Mouse (Mus musculus) CH12.LX (cell line): ENCODE measurements around the gene Ccer2. TPM values are rescaled to one million over a fixed set of nuclear protein-coding genes. Genes with fewer than 3 reads are reported as not detected.

Source experiments
- DNase-seq: peaks from one replicate; pipeline ENCODE4 v3.0.0-alpha.2; 2013; ENCODE audit errors: extremely low read depth
- H3K27ac ChIP-seq: 2 replicates; pipeline ENCODE4 v1.5.1; 2012; ENCODE audit warnings: low read depth, mild to moderate bottlenecking, control low read depth, moderate library complexity; ENCODE audit not compliant: insufficient read depth
- H3K27me3 ChIP-seq: replicated peaks from 2 replicates; pipeline ENCODE3; 2012; ENCODE audit warnings: inconsistent platforms
- H3K36me3 ChIP-seq, 2 experiments: replicated peaks in 1 of 2; 2 replicates each; pipeline versions ENCODE3 to v1.6.1; 2012; ENCODE audit warnings: inconsistent platforms in 1 of 2, low read length in 1 of 2, mild to moderate bottlenecking in 1 of 2, mixed read lengths in 1 of 2, moderate library complexity in 1 of 2; ENCODE audit not compliant: control insufficient read depth in 1 of 2, insufficient read depth in 1 of 2
- H3K4me1 ChIP-seq, 2 experiments: 2 replicates each; pipeline ENCODE4 v1.6.1; 2012; ENCODE audit warnings: inconsistent platforms in 1 of 2, moderate library complexity in 1 of 2; ENCODE audit not compliant: insufficient read depth in 2 of 2, control insufficient read depth in 1 of 2
- H3K4me2 ChIP-seq: 2 replicates; pipeline ENCODE4 v1.6.1; 2012; ENCODE audit warnings: low read depth, mild to moderate bottlenecking, control low read depth; ENCODE audit not compliant: poor library complexity, insufficient read depth, severe bottlenecking
- H3K4me3 ChIP-seq, 3 experiments: fragments of 150-350 bp in 1 of 3; sonication (generic) in 1 of 3; replicated peaks in 1 of 3; 2 replicates each; pipeline versions ENCODE3 to v1.5.1; 2011 to 2012; ENCODE audit warnings: low read depth in 2 of 3, low read length in 2 of 3, mild to moderate bottlenecking in 2 of 3, moderate library complexity in 2 of 3, control low read depth in 1 of 3, improper control_type of control experiment in 1 of 3, inconsistent platforms in 1 of 3, mixed read lengths in 1 of 3; ENCODE audit not compliant: poor library complexity in 1 of 3
- H3K79me2 ChIP-seq: replicated peaks from 2 replicates; pipeline ENCODE4 v1.6.1; 2012; ENCODE audit warnings: mild to moderate bottlenecking, moderate library complexity; ENCODE audit not compliant: control insufficient read depth, poor library complexity, insufficient read depth, severe bottlenecking; ENCODE audit errors: extremely low read depth
- H3K9ac ChIP-seq: 2 replicates; pipeline ENCODE4 v1.6.1; 2012; ENCODE audit warnings: low read depth, mild to moderate bottlenecking, control low read depth, moderate library complexity; ENCODE audit not compliant: insufficient read depth
- H3K9me3 ChIP-seq: replicated peaks from 2 replicates; pipeline ENCODE3; 2012; ENCODE audit warnings: low read length, inconsistent platforms, mixed read lengths
- BHLHE40 ChIP-seq: IDR thresholded peaks from 2 replicates; pipeline ENCODE4 v1.6.1; 2011; ENCODE audit warnings: mild to moderate bottlenecking, low read depth, low read length, improper control_type of control experiment
- CHD1 ChIP-seq: IDR thresholded peaks from 2 replicates; pipeline ENCODE4 v1.6.1; 2012; ENCODE audit warnings: low read depth, low read length, improper control_type of control experiment, inconsistent platforms
- CHD2 ChIP-seq: IDR thresholded peaks from 2 replicates; pipeline ENCODE4 v1.6.1; 2011; ENCODE audit warnings: low read length, improper control_type of control experiment
- CTCF ChIP-seq, 2 experiments: IDR thresholded peaks in 1 of 2; conservative IDR thresholded peaks in 1 of 2; 2 replicates each; pipeline ENCODE4 v1.5.1; 2011 to 2012; ENCODE audit warnings: low read depth in 2 of 2, low read length in 2 of 2, improper control_type of control experiment in 1 of 2, inconsistent platforms in 1 of 2, mild to moderate bottlenecking in 1 of 2, moderate library complexity in 1 of 2
- EP300 ChIP-seq: IDR thresholded peaks from 2 replicates; pipeline ENCODE4 v1.6.1; 2011; ENCODE audit warnings: low read length, improper control_type of control experiment
- HCFC1 ChIP-seq: IDR thresholded peaks from 2 replicates; pipeline ENCODE4 v1.6.1; 2012; ENCODE audit warnings: low read depth, mild to moderate bottlenecking, inconsistent platforms, low read length, improper control_type of control experiment
- IRF4 ChIP-seq: IDR thresholded peaks from 2 replicates; pipeline ENCODE4 v1.6.1; 2014; ENCODE audit warnings: low read depth, mild to moderate bottlenecking, inconsistent platforms, low read length, improper control_type of control experiment
- JUN ChIP-seq: IDR thresholded peaks from 2 replicates; pipeline ENCODE4 v1.6.1; 2011; ENCODE audit warnings: low read depth, mild to moderate bottlenecking, low read length, improper control_type of control experiment, moderate library complexity; ENCODE audit not compliant: insufficient read depth
- MAX ChIP-seq: IDR thresholded peaks from 2 replicates; pipeline ENCODE4 v1.6.1; 2011; ENCODE audit warnings: low read length, improper control_type of control experiment
- MEF2A ChIP-seq: IDR thresholded peaks from 2 replicates; pipeline ENCODE4 v1.6.1; 2014; ENCODE audit warnings: low read depth, mild to moderate bottlenecking, inconsistent platforms, low read length, improper control_type of control experiment, borderline replicate concordance
- MXI1 ChIP-seq: IDR thresholded peaks from 2 replicates; pipeline ENCODE4 v1.6.1; 2011; ENCODE audit warnings: mild to moderate bottlenecking, low read depth, low read length, improper control_type of control experiment
- MYC ChIP-seq: IDR thresholded peaks from 2 replicates; pipeline ENCODE4 v1.6.1; 2011; ENCODE audit warnings: low read depth, mild to moderate bottlenecking, improper control_type of control experiment, low read length
- NRF1 ChIP-seq: IDR thresholded peaks from 2 replicates; pipeline ENCODE4 v1.6.1; 2014; ENCODE audit warnings: low read depth, mild to moderate bottlenecking, inconsistent platforms, low read length, improper control_type of control experiment, moderate library complexity
- POLR2A ChIP-seq: IDR thresholded peaks from 2 replicates; pipeline ENCODE4 v1.6.1; 2011; ENCODE audit warnings: low read depth, mild to moderate bottlenecking, improper control_type of control experiment, low read length
- RAD21 ChIP-seq: IDR thresholded peaks from 2 replicates; pipeline ENCODE4 v1.6.1; 2011; ENCODE audit warnings: low read depth, mild to moderate bottlenecking, low read length, improper control_type of control experiment, moderate library complexity
- RCOR1 ChIP-seq: conservative IDR thresholded peaks from 2 replicates; pipeline ENCODE4 v1.6.1; 2012; ENCODE audit warnings: low read depth, mild to moderate bottlenecking, inconsistent platforms, low read length, improper control_type of control experiment
- SIN3A ChIP-seq: IDR thresholded peaks from 2 replicates; pipeline ENCODE4 v1.6.1; 2012; ENCODE audit warnings: low read length, improper control_type of control experiment, inconsistent platforms
- SMC3 ChIP-seq: IDR thresholded peaks from 2 replicates; pipeline ENCODE4 v1.6.1; 2011; ENCODE audit warnings: low read depth, low read length, improper control_type of control experiment
- TCF12 ChIP-seq: IDR thresholded peaks from 2 replicates; pipeline ENCODE4 v1.6.1; 2014; ENCODE audit warnings: low read depth, mild to moderate bottlenecking, inconsistent platforms, low read length, improper control_type of control experiment
- UBTF ChIP-seq: IDR thresholded peaks from 2 replicates; pipeline ENCODE4 v1.6.1; 2012; ENCODE audit warnings: low read depth, mild to moderate bottlenecking, inconsistent platforms, low read length, improper control_type of control experiment, moderate library complexity
- USF1 ChIP-seq: IDR thresholded peaks from 2 replicates; pipeline ENCODE4 v1.6.1; 2014; ENCODE audit warnings: low read depth, mild to moderate bottlenecking, inconsistent platforms, low read length, improper control_type of control experiment
- ZKSCAN1 ChIP-seq: IDR thresholded peaks from 2 replicates; pipeline ENCODE4 v1.6.1; 2012; ENCODE audit warnings: low read depth, inconsistent platforms, low read length, improper control_type of control experiment, borderline replicate concordance
- ZNF384 ChIP-seq: IDR thresholded peaks from 2 replicates; pipeline ENCODE4 v1.6.1; 2012; ENCODE audit warnings: low read depth, low read length, improper control_type of control experiment, inconsistent platforms
- dilution Hi-C: fragments of 300-500 bp; cut with MboI; formaldehyde crosslinking; loops from 2 replicates; pipeline ENCODE4 v1.14.3; 2020; ENCODE audit warnings: low sequenced_read_pairs; ENCODE audit not compliant: extremely low pct_unique_long_range_greater_than_20kb, extremely low pct_ligation_motif_present
- in situ Hi-C: fragments of 300-500 bp; cut with MboI; formaldehyde crosslinking; loops from 3 replicates; pipeline ENCODE4 v1.14.3; 2019; ENCODE audit warnings: low sequenced_read_pairs, low pct_ligation_motif_present, low pct_unique_long_range_greater_than_20kb, mixed read lengths
- polyA plus RNA-seq: library from polyadenylated mRNA; unstranded; fragments of >175 nt; gene quantifications from 2 replicates; pipeline ENCODE4 v1.2.1, GENCODE M21; 2012; ENCODE audit warnings: low read depth; ENCODE audit not compliant: insufficient read length
- total RNA-seq, 2 experiments: library from RNA; depleted of rRNA; stranded (reverse); fragments of 300-350 nt in 1 of 2; fragments of >200 nt in 1 of 2; gene quantifications; 2 replicates each; pipeline ENCODE4 v1.2.3; 2012 to 2014

The Ccer2 gene
- total and polyA plus RNA-seq, 3 experiments, result 0.17 TPM; not detected in 2

DNA sequence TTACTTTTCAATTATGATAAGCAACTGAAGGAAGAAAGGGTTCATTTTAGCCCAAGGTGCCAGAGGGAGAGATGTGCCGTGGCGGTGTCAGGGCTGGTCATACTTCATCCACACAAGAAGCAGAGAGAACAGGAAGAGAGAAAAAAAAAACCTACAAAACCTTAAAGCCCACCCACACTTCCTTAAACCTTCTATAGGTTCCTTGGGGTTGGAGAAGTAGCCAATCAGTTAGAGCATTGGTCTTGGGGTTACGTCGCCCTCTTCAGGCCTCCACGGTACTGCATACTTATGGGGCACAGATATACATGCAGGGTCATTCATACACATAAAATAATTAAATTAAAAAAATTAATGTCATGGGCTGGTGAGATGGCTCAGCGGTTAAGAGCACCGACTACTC is 33.9 kb upstream of the Ccer2 start:
- H3K36me3 ChIP-seq, result no peaks in the 10 kb centered on the region

DNA sequence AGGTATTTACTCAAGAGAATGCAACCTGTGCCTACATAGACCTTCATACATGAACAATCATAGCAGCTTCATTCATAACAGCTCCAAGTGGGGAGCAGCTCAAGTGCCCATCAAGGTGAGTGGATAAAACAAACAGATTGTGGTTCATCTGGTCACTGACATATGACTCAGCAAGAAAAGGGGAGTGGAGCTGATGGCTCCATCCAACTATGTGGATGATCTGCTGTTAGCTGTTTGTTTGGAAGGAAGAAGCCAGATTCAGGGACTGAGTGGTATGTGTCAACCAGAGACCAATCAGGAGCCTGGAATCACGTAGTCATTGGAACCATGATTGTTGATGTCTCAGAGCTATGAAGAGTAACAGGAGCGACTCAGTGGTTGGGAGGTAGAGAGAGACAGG is 31.4 kb upstream of the Ccer2 start:
- Histone ChIP-seq H3K79me2 (no peaks in the 10 kb centered on the region), H3K36me3 (no peaks in the 10 kb centered on the region)
- in situ Hi-C loops, result no loop called here

More for the DNA sequence above, 33.9 kb upstream of the Ccer2 start:
- Histone ChIP-seq H3K27me3 (no peaks in the 10 kb centered on the region), H3K27ac (no peak overlapping the region), H3K4me3 (no peak overlapping the region)
- no peak for DNase-seq
- dilution Hi-C loops, result no loop called here
- no peak for TF ChIP-seq USF1
- TF ChIP-seq UBTF, result no peak
- peak in 1 of 2 experiments; percentile 45; a peak in 1 of 4 replicates for TF ChIP-seq CTCF (conservative IDR thresholded peaks at IDR 0.05 in 1 of 2, IDR thresholded peaks at IDR 0.05 in 1 of 2; ENCODE audit: low read depth in 2 of 2, low read length in 2 of 2)
- TF ChIP-seq HCFC1, result no peak
- no peak for TF ChIP-seq POLR2A
- TF ChIP-seq CHD2, result no peak
- TF ChIP-seq MAX, result no peak
- no peak for TF ChIP-seq SIN3A
- TF ChIP-seq, all 38 proteins: peak for 1
- Histone ChIP-seq H3K4me1 (0 out of 4 replicates have a peak, but pooled peaks cover 0 to 2% of the 10 kb centered on the region in 2 experiments), H3K4me2 (no peak overlapping the region), H3K79me2 (no peaks in the 10 kb centered on the region), H3K9ac (no peak overlapping the region), H3K9me3 (peaks cover 5% of the 10 kb centered on the region)
- in situ Hi-C loops, result no loop called here

DNA sequence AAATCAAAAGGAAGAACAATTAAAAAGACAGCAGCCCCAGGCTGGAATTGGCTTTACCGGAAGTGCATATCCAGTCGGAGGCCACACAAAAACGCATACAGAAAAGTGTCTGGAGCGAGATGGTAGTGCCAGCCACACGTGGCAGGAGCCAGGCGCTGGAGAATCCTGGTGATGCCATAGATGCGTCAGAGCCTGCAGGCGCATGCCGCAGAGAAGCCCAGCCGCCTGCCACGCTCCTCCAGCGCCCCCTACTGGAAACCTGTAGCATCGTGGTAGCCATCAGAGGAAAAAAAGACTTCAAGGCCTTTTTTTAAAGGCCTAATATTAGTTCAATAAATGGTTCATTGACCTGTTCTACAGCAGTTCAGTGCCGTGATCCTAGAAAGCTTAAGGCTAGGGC is 29.4 kb upstream of the Ccer2 start:
- no peak overlapping the region for H3K4me3 ChIP-seq
- in situ Hi-C loops, result no loop called here
- H3K27me3 ChIP-seq, result peaks cover 3% of the 10 kb centered on the region
- no peak overlapping the region for H3K27ac ChIP-seq
- peak; percentile 63 for DNase-seq
- peaks cover 14% of the 10 kb centered on the region for H3K9me3 ChIP-seq
- H3K79me2 ChIP-seq, result no peaks in the 10 kb centered on the region
- peak; percentile 73 for TF ChIP-seq MXI1
- peak; percentile 78 for TF ChIP-seq SMC3
- TF ChIP-seq NRF1, result peak; percentile 66
- TF ChIP-seq TCF12, result no peak
- TF ChIP-seq CTCF (conservative IDR thresholded peaks at IDR 0.05 in 1 of 2, IDR thresholded peaks at IDR 0.05 in 1 of 2; ENCODE audit: low read depth in 2 of 2, low read length in 2 of 2), result peak; percentile 79 to 95
- no peak for TF ChIP-seq CHD2
- TF ChIP-seq MAX, result peak; percentile 84
- TF ChIP-seq ZNF384, result peak; percentile 77
- peak; percentile 74 for TF ChIP-seq MYC
- TF ChIP-seq RAD21, result peak; percentile 96
- TF ChIP-seq, all 38 proteins: peak for 8
- Histone ChIP-seq H3K4me1 (0 out of 4 replicates have a peak, but pooled peaks cover 0 to 2% of the 10 kb centered on the region in 2 experiments), H3K36me3 (no peaks in the 10 kb centered on the region), H3K9ac (no peak overlapping the region), H3K4me2 (peak overlapping the region; percentile 35; the same call in 1 of the 2 replicates)
- dilution Hi-C loops, result no loop called here

More for the DNA sequence above, 31.4 kb upstream of the Ccer2 start:
- H3K4me3 ChIP-seq, result no peak overlapping the region
- no peak overlapping the region for H3K27ac ChIP-seq
- peaks cover 5% of the 10 kb centered on the region for H3K9me3 ChIP-seq
- no peak for DNase-seq
- dilution Hi-C loops, result no loop called here
- TF ChIP-seq RCOR1 (no peak), ZKSCAN1 (no peak), MXI1 (no peak), POLR2A (no peak), CHD2 (no peak), EP300 (no peak), IRF4 (no peak), CHD1 (no peak), RAD21 (no peak), ZNF384 (no peak), MEF2A (no peak), JUN (no peak), BHLHE40 (no peak)
- H3K4me1 ChIP-seq, result 0 out of 4 replicates have a peak, but pooled peaks cover 0 to 2% of the 10 kb centered on the region in 2 experiments
- no peak overlapping the region for H3K4me2 ChIP-seq
- H3K9ac ChIP-seq, result no peak overlapping the region
- peaks cover 3% of the 10 kb centered on the region for H3K27me3 ChIP-seq
